Mouse (Mus musculus): ENCODE measurements around the gene Ccdc114.
A peak's percentile ranks its signal among the peaks of the same experiment; 100 is the strongest.
"Not testable (repeated sequence)": the region's sequence is repeated elsewhere in the genome, so short reads cannot be mapped to it uniquely, and the experiment has no call there.

The Ccdc114 gene

DNA sequence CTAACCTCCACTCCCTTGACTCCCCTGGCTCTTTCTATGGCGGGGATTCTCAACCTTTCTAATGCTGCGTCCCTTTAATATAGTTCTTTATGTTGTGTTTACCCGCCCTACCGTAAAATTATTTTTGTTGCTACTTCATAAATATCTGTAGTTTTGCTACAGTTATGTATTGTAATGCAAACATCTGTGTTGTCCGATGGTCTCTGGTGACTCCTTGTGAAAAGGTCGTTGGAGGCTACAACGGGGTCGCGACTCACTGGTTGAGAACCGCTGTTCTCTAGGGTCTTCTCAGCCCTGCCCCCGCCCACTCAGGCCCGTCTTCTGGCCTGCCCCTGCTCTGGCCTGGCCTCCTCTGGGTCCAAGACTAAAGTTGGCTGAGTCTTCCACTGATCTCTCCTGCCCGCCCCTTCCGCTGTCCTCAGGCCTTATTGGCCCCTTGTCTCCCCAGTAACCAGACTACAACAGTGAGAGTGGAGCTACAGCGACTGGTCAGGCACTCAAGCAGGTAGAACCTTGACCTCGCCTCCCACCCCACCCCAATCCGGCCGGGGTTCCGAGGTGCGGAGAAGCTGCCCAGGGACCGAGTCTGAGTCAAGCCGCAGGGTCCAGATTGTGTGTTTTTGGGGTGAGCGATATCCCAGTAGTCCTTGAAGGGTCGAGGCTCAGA is at the start of gene Ccdc114:
TSS of gene Ccdc114 (plus strand) at position 311 of the 667 bp plus-strand sequence.
- ATAC-seq (ENCODE audit: insufficient number of reproducible peaks, low FRiP score, low TSS enrichment): peak; percentile 27; the same call in 1 of the 2 replicates

DNA sequence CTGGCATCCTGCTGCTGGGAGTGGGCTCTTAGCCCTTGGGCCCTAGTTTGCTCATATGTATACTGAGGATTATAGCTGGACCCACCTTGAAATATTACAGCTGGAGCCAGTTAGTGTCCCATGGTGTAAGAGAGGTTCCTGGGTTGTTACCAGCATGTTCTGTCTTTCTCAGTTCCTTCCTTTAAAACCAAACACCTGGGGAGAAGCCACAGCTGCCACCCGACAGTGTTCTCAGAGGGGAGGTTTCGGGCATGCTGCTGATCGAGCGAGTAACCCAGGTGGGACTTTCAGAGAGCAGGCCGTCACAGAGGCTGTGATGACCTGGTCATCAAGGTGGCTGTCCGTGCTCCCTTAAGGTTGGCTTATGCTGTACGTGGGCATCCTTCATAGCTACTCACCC is 47.0 kb upstream of the Ccdc114 start:
- no peak for ATAC-seq (ENCODE audit: insufficient number of reproducible peaks, low FRiP score, low TSS enrichment)

DNA sequence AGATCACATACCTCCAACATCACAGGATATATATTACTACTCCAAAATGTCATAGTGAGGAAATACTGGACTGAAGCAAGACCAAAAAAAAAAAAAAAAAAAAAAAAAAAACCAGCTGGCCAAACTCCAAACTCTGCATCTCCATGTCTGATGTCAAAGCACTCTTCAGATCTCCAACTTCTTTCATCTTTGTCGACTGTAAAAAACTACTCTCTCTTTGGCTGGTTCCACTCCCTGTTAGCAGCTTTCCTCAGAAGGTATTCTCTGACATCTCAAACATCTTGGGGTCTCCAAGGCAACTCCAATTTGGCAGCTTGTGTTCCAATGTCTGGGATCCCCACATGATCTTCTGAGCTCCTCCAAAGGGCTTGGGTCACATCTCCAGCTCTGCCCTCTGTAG is 45.6 kb upstream of the Ccdc114 start, which contains the start of gene Grin2d:
TSS of gene Grin2d (minus strand) at position 101 of the 400 bp plus-strand sequence.
- ATAC-seq (ENCODE audit: insufficient number of reproducible peaks, low FRiP score, low TSS enrichment): not testable (repeated sequence)

DNA sequence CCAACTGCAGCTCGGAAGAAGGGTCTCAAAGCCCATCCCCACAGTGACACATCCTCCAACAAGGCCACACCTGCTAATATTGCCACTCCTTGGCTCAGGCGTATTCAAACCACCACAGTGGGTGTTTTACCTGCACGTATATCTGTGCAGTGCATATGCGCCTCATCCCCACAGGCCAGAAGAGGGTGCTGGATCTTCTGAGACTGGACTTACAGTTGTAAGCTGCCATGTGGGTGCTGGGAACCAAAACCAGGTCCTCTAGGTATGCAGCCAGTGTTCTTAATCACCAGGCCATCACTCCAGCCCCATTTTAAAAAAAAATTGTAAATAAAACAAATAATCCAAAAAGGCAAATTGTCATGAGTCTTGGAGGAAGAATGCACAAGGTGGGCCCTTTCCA is 43.3 kb upstream of the Ccdc114 start:
- ATAC-seq (ENCODE audit: insufficient number of reproducible peaks, low FRiP score, low TSS enrichment): no peak

DNA sequence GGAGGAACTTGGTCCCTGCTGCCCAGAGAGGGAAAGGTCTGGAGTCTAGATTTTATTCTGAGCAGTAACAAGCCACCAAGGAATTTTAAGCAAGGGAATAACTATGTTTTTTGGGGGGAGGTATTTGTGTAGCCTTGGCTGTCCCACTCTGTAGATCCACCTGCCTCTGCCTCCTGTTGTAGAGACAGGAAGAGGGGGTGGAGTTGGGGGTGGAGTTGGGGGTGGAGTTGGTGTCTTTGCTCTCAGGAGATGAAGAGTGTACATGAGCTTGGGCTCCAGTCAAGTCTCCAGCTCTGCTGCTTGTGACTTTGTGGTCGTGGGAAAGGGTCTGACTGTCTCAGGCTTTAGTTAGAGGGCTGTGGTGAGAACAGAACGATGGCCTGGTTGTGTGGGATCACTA is 42.9 kb upstream of the Ccdc114 start:
- ATAC-seq (ENCODE audit: insufficient number of reproducible peaks, low FRiP score, low TSS enrichment): no peak

DNA sequence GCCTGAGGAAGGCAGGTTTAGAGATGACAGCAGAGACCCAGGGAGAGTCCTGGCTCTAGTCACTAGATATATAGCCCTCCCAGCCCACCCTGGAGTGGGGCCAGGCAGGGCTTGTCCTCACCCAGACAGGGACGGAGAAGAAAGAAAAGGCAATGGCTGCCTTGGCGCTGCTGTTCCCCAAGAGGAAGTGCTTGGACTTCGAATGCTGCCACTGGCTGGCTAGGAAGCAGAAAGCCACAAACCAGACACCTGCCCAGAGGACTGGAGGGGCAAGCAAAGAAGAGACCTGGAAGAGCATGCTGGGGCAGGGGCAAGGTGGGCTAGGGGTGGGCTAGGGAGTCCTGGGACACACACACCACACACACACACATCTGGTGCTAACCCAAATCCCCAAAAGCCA is 36.6 kb upstream of the Ccdc114 start:
- no peak for ATAC-seq (ENCODE audit: insufficient number of reproducible peaks, low FRiP score, low TSS enrichment)

DNA sequence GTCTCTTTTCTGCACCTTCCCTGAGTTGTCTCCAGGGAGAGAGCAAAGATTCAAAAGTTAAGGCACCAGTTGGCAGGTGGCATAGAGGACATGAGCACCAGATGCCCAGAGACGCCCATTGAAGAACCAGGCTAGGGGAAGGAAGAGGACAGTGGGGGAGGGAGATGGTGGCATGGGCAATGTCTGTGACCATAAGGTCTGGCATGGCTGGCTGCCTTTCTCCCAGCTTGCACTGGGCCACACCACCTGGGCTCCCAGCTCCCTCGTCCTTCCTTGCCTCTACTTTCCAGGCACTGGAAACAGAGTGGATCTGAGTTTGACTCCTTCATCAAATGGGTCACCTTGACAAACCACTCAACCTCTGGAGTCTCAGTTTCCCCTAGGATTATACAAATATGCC is 31.2 kb upstream of the Ccdc114 start:
- ATAC-seq (ENCODE audit: insufficient number of reproducible peaks, low FRiP score, low TSS enrichment): no peak

DNA sequence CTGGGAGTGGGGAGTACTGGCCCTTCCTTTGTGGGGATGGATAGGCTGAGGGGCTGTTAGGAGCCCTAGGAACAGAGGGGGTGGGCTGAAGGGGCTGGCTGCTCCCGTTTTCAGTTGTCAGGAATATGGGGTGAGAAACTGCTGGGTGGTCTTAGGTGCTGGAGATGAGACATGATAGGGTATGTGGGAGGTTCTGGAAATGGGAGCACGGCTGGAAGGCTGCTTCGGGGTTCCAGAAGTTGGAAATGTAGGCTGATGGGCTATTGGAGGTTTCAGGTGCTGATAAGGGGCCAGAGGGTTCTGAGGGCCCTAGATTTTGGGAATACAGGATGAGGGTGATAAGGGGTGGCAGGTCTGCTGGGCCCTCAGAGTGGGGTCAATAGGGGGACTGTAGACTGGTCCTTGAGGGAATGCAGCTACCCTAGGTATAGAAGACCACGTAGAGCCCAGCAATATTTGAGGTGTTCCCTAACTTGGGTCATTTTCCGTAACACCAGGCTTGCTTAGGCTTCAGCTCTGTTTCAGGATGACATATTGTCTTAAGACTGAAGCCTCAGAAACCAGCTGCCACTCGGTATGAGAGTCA is 27.8 kb upstream of the Ccdc114 start:
- no peak for ATAC-seq (ENCODE audit: insufficient number of reproducible peaks, low FRiP score, low TSS enrichment)

DNA sequence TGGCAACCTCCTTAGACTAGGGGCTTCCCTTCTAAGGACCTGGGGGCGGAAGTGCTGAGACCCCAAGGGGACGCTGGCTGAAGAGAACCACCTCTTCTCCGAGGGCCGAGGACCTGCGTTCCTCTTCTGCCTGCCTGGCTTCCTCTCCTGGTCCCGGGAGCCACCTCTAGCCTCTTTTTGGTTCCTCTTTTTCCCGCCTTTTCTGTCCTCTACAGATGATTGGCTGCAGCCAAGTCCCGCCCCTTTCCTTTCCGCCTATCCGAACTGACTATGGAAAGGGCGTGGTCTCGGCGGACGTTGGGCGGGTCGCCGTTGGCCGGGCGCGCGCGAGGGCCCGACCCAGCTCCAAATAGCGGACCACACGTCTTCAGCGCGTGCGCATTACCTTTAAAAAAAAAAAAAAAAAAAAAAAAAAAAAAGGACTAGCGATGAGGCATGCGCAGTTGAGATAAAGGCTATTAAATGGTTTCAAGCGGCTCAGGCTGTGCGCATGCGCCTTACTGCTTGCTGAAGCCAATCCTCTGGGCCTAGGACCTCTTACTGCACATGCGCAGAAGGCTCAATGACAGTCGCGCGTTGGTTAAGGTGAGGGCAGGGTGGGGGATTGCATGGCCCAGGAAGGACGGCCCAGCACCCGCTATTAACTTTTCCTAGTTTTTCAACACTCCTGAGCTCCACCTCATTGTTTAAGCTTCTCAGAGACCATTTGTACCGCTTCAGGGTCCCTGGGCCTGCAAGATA is 27.2 kb upstream of the Ccdc114 start, which contains the start of the genes Syngr4 and Tmem143:
TSS of gene Syngr4 (minus strand) at position 198 of the 741 bp plus-strand sequence.
TSS of gene Tmem143 (plus strand) at position 425 of the 741 bp plus-strand sequence.
- ATAC-seq (ENCODE audit: insufficient number of reproducible peaks, low FRiP score, low TSS enrichment): peak; percentile 88

DNA sequence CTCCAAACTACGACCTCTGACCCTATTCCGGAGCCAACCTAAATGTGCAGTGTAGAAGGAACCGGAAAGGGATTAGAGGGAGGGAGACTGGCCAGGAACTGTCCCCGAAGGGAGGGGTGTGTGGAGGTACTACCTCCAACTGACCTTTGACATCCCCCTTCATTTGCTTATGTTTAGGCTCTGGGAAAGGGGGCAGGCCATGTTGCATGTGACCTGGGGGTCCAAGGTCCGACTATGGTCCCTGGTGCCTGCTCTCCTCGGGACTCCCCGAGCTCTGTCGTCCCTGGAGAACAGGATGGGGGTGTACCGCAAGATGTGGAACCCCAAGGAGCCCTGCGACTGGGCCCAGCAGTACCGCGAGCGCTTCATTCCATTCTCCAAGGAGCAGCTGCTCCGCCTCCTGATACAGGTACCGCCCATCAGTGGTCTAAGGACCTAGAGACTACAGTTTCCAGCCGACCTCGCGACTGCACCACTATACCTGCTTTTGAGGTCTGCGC is 26.6 kb upstream of the Ccdc114 start:
- ATAC-seq (ENCODE audit: insufficient number of reproducible peaks, low FRiP score, low TSS enrichment): peak; percentile 50

DNA sequence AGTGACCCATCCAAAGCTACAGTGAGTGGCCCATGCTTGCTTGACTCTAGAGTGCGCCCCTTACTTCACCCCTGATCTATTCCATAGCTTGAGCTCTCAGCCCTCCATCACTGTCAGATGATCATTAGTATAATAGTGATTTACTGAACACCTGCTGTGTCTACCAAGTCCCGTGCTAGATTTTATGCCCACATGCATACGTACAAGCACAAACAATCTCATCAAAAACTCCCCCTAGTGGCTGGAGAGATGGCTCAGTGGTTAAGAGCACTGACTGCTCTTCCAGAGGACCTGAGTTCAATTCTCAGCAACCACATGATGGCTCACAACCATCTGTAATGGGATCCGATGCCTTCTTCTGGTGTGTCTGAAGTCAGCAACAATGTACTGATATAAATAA is 25.7 kb upstream of the Ccdc114 start:
- ATAC-seq (ENCODE audit: insufficient number of reproducible peaks, low FRiP score, low TSS enrichment): not testable (repeated sequence)

DNA sequence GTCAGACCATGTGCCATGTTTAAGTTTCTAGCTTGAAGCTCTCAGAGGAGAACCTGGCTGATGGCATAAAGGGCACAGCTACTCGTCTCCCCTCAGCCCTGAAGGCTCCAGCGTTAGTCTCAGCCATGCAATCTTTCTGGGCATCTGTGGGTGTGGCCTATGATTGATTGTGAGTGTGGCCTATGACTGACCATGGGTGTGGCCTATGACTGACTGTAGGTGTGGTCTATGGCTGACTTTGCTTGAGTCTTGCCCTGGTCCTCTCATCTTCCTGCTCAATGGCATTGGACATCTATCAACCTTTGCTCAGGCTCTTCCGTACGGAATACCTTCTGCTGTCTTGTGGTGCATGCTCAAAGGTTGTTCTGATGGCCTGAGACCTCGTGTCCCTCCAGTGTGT is 22.3 kb upstream of the Ccdc114 start:
- no peak for ATAC-seq (ENCODE audit: insufficient number of reproducible peaks, low FRiP score, low TSS enrichment)

DNA sequence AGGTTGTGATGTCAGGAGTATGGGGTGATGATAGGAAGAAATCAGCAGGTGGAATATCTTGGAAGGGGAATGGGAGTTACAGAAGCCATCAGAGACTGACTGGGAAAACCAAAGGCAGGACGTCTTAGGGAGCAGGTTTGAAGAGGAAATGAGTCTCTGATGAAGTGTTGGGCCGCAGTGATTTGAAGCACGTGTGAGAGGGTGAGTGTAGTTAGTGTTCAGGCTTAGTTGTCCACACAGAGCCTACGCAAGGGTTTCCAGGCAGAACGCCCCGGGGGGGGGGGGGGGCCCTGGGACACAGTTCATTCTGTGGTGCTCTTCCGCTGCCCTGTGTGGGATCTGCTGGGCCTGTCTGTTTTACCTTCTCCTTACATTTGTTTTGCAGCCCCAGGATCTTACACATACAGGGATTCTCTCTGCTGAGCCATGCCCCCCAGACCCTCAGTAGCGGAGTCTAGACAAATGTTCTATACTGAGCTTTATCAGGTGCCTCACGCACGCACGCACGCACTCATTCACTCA is 21.3 kb upstream of the Ccdc114 start:
- ATAC-seq (ENCODE audit: insufficient number of reproducible peaks, low FRiP score, low TSS enrichment): no peak

DNA sequence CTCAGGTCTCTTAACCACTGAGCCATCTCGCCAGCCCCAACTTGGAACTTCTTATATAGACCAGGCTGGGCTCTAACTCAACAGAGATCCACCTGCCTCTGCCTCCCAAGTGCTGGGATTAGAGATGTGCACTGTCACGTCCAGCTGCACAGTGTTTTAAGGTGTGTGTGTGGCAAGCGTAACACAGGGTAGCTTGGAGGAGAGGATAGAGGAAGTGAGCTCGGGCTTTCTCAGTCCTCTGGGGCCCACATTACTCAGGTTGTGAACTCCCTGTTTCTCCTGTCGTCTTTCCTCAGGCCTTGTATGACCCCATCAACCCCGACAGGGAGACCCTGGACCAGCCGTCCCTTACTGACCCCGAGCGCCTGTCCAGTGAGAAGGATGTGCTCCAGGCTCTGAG is 17.2 kb upstream of the Ccdc114 start:
- no peak for ATAC-seq (ENCODE audit: insufficient number of reproducible peaks, low FRiP score, low TSS enrichment)

DNA sequence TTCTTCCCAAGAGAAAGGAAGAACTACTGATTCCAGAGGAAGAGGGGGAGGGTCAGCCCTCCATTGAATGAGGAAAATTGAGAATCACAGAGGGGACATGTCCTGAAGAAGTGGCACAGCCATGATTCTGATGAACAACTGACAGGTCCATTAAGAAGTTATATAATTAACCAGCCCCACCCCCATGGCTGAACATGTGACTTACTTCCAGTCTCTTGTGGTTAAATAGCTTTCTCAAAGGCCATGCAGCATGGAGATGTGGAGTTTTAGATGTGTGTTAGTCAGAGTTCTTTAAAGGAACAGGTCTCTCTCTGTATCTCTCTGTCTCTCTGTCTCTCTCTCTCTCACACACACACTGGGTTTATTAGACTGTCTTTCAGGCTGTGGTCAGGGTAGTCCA is 15.5 kb upstream of the Ccdc114 start:
- no peak for ATAC-seq (ENCODE audit: insufficient number of reproducible peaks, low FRiP score, low TSS enrichment)

DNA sequence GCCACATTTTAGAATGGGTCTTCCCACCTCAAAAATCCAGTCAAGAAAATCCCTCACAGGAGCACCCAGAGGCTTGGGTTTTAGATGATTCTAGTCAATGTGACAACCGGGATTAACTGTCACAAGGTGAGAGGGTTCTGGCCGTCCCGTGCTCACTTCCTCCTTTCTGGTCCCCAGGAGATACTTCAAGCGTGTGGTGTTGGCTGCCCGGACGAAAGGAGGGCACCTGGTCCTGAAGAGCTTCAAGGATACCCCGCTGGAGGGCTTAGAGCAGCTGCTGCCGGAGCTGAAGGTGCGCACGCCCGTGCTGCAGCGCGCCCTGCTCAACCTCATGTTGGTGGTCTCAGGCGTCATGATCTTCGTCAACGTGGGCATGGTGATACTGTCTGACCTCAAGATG is 14.7 kb upstream of the Ccdc114 start:
- ATAC-seq (ENCODE audit: insufficient number of reproducible peaks, low FRiP score, low TSS enrichment): no peak

DNA sequence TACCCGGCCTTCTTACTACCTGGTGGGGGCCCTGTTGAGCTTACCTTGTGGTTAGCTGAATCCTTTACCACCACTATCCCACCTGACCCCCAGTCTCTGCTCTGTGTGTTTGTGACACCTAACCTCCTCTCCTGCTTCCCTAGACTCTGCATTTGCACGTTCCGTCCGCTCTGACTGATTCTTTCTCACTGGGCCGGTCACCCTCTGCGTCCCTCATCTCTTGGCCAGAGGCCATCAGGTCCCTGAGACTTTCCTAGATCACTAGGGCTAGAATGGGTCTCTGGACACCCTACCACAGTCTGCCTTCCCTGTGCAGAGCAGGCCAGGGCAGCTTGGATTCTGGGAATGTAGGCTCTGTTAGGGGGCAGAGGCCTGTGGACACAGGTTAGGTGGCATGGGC is 9.8 kb upstream of the Ccdc114 start:
- ATAC-seq (ENCODE audit: insufficient number of reproducible peaks, low FRiP score, low TSS enrichment): no peak

DNA sequence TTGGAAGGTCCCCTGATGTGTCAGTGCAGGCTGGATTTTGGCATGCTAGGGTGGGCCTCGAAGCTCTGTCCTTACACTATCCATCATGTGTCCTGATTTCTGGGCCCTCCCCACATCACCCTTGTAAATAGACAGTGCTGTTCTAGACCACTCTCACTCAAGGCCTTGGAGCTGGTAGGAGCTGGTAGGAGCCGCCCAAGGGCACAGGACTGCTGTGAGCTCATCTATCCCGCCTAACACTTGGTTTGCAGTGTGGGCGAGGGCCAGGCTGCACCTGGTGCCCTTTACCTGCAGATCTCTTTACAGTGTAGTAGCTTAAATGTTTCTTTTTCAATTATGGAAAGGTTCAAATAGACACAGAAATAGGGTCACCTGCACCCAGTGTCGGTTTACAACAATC is 8.9 kb upstream of the Ccdc114 start:
- no peak for ATAC-seq (ENCODE audit: insufficient number of reproducible peaks, low FRiP score, low TSS enrichment)

DNA sequence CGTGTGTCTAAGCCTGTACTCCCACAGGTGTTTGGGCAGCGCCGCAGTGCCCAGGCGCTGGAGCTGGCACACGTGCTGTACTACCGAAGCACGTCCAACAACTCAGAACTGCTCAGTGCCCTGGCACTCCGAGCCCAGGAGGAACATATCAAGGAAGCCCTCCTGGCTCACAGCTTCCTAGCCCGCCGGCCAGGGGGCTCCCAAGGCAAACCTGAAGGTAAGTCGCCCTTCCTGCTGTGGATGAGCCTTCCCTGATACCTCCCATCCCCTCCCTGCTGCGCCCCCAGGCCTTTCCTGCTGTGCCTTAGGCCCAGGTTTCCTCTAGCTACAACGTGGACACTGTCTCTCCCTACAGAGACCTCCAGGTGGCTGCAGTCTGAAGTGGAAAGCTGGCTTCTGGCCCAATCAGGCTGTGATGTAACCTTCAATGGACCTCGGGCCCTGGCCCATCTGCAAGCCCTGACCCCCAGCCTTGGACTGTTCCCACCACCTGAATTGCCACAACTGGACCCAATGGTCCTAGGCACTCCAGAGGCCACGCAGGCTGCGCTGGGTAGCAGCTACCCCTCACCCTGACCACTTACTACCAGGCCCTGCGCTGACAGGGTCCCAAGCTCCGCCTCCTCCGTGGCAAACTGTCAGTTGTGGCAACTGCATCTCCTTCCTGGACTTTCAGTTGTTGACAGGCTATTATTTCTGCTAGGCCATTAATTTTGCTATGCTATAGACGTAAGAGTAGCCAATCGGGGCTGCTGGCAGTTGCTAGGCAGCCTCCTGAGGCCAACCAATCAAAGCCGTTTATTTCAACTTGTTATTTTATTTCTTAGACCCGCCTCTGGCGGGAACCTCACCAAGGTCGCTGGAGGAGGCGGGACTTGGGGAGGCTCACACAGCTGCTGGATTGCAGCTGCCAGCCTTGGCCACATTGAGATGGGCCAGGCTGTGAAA is 7.5 kb upstream of the Ccdc114 start:
- no peak for ATAC-seq (ENCODE audit: insufficient number of reproducible peaks, low FRiP score, low TSS enrichment)
